Mouse (Mus musculus): ENCODE results near the gene Ssr2.
A peak's percentile ranks its signal among the peaks of the same experiment; 100 is the strongest.
"Not testable (repeated sequence)": the region's sequence is repeated elsewhere in the genome, so short reads cannot be mapped to it uniquely, and the experiment has no call there.

The Ssr2 gene

DNA sequence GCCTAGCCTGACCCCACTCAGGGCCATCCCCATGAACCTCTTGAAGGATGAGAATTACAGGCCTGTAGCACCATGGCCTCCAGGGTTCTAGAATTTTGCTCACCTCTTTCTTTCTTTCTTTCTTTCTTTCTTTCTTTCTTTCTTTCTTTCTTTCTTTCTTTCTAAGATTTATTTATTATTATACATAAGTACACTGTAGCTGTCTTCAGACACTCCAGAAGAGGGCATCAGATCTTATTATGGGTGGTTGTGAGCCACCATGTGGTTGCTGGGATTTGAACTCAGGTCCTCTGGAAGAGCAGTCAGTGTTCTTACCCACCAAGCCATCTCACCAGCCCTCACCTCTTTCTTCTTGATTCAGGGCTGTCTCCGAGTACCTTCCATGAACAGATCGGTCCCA lies 30.0 kb downstream of the Ssr2 start, which contains the start of gene Arhgef2:
TSS of gene Arhgef2 (plus strand) at position 301 of the 400 bp plus-strand sequence.
- not testable (repeated sequence) for DNase-seq

DNA sequence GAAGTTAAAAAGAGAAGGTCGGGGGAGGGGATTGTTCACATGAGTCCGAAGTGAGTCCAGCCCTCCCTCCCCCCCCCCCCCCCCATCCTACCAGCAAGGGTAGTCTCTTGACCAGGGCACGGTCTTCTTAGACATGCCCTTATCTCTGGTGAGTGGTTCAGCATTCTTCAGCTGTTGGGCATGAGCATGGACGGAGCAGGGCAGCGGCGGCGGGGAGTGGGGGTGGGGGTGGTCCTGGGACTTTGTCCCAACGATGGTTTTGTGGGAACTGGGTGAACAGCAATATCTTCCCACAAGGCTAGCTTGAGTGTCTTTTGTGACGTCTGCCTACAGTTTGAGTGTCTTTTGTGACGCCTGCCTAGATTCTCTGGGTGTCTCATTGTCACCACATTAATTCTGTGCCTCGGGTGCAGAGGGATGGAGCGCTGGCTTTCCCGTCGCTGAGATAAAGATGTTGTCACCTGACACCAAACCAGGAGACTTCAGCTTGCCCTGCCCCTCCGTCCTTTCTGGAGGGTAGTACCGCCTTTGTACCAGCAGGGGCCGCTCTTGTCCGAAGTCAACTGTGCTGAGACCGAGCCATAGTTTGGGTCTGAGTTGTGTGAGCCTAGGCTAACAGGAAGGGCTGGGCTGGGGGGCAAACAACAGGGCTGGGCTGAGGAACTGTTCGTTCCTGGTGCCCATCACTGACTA lies 31.5 kb downstream of the Ssr2 start:
- peak; percentile 93 for DNase-seq

DNA sequence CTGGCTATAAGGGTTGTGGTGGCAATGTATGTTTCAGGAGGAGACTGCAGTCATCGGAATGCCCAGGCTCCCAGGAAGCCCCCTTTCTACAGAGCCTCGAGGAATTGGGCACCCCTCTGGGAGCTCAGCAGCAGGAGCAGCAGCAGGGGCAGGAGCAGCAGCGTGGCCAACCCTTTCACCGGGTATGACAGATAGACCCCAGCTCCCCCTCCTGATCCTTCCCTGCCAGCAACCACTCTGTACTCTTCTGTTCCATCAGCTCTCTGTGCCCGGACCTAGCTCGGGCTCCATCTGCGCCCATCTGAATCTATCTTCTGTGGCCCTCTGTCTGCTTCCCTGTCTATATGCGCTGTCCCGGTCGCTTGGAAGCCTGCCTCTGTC lies 32.1 kb downstream of the Ssr2 start:
- no peak for DNase-seq

DNA sequence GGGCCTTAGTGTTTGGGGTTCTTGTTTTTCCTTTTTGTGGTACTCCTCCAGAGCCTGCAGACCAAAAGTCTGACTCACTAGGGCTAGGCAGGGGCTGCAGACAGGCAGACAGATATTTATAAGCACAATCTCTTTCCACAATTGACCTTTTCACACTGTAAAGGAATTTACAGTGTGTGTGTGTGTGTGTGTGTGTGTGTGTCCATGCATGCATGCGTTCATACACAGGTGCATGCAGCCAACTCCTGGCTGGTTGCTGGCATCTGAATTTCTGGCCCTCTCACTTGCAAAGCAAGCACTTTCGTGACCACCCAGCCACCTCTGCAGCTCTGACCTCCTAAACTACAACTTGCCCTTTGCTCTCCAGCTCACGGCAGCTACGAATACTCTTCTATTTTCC lies 33.4 kb downstream of the Ssr2 start:
- DNase-seq = no peak

DNA sequence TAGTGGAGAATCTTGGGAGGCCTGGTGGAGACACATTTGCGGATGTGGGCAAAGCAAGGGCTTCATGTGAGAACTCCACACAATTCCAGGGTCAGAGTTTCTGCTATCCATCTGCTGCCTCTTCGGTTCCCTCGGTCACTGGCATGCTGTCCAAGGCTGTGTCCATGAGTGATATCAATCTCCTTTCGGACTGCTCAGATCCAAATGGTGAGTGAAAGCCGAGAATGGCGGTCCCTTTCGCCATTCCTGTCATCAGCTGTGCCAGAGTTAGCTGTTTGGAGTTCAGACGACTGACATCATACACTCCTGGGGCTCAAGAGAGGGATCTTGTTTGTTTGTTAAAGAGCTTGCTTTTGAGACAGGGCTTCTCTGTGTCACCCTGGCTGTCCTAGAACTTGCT lies 38.7 kb downstream of the Ssr2 start:
- no peak for DNase-seq

DNA sequence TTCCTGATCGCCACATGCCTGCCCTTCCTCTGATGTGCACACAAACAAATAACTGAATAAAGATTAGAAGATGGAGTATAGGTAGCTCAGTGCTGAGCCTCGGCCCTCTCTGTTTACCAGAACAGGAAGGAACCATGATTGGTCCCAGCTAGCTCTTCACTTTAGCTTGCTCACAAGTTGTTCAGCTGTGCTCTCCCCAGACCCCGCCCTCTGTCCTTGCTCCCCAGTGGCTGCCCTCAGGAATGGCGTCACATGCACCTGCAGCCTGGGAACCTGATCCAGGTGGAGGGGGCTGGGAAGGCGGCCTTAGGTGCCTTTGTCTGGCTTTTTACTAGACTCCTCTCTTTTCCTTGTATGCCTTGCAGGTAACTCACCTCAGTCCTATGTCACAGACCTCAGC lies 39.4 kb downstream of the Ssr2 start:
- DNase-seq = no peak

DNA sequence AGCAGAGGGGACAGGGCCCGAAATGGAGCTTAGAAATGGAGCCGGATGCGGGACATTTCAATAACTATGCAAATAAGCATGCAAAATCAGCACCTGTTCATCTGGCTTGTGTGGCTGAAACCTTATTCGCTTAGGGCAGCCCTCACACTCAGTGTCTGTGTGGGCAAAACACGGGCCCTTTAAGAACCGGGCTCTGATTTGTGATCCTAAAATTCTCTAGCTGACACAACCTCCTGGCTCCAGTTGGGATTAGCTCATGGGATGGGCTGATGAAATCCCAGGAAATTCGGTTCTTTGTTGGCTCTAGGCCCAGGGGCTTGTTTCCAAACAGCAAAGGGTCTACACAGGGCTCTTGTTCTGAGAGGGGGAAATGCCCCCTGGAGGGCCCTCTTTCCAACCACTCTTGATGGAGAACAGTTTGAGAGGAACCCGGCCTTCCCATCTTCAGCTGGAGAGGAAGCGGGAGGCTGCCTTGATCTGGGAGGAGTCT lies 40.3 kb downstream of the Ssr2 start:
- DNase-seq = peak; percentile 76

DNA sequence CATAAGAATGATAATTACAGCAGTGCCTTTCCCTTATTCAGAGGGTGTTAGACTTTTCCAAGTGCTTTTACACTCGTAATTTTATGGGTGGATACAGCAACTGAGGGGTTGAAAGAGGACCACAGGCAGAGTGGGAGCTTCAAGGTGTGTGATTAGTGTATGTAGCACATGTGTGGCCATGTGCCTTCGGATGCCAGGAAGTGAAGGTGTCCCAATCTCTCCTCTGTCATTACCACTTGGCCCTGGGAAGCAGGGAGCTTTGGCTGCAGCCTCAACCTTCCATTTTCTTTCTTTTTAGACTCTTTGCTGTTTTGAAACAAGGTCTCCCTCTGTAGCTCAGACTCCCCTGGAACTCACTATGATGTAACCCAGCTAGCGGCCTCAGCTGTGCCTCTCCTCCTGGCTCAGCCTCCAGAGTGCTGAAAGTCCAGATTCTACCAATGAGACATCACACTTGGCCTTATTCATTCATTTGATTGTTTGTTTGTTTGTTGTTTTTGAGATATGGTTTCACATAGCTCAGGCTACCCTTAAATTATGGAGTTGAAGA lies 41.4 kb downstream of the Ssr2 start:
- no peak for DNase-seq

DNA sequence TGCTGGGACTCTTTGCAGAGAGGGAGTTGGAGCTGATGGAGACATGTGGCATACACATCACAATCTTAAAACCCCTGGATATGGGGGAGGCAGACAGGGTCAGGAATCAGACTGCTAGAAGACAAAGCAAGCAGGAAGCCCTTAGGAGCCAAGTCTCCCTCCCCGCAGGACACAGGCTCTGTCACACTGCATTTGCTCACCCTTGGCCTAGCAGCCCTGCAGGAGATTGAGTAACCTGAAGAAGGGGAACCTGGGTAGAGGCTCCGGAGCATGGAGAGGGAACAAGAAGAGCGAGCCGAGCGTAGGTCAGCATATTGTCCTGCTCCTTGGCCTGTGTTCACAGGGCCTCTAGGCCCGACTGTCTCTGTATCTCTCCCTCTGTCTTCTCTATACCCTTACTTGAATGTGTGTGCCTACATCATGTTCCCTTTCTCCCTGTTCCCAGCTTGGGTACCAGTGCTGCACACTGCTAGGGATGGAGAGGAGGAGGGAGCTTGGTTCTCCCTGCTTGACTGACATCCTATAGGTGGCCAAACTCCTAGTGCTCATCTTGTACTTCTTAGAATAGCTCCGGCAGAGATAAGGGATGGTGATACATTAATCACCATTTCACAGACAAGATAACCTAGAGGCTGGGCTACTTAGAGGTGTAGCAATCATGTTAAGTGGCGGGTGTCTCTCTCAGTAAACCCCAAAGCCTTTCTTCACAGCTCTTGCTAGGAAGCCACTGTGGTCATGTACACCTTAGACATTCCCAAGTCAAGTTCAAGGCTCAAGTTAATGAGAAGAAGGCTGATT lies 42.6 kb downstream of the Ssr2 start:
- DNase-seq = no peak

DNA sequence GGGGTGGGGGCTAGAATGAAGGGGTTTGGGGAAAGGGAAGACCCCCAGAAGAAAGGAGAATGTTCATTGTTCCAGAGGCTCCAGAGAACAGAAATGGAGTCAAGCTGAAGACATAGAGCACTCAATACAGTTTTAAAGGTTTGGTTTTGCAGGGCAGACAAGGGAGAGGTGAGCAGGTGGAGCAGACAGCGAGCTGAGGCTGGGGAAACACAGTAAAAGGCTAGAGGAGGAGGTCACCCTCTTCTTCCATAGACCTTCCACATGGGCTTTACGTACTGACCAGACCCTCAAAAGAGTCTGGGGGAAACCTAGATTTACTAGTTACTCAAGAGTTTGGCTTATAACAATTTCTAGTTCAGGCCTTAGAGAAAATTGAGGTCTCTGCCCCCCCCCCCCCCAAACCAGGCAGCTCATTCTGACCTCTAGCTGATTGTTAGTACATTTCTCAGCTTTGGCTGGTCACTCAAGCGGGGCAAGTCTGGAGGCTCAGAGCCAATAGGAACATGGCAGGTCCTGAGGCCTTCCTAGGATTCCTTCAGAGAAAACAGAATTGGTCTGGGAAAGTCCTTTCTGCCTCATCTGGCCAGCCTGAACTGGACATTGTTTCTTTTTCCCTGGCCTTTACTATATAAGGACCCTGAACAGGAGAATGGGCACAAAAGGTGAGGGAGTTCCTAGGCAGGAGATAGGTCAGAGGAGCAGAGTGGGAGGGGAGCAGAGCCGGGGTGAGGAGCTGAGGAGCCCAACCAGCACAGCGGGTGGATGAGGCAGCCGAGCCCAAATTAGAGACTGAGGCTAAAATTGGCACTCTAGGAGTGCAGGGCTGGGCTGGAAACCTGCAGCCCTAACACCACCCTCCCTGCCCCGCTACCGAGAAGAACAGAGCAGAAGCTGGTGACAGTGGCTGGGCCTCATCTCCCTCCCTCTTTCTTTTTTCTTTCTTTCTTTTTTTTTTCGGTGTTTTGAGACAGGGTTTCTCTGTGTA lies 43.7 kb downstream of the Ssr2 start:
- no peak for DNase-seq

DNA sequence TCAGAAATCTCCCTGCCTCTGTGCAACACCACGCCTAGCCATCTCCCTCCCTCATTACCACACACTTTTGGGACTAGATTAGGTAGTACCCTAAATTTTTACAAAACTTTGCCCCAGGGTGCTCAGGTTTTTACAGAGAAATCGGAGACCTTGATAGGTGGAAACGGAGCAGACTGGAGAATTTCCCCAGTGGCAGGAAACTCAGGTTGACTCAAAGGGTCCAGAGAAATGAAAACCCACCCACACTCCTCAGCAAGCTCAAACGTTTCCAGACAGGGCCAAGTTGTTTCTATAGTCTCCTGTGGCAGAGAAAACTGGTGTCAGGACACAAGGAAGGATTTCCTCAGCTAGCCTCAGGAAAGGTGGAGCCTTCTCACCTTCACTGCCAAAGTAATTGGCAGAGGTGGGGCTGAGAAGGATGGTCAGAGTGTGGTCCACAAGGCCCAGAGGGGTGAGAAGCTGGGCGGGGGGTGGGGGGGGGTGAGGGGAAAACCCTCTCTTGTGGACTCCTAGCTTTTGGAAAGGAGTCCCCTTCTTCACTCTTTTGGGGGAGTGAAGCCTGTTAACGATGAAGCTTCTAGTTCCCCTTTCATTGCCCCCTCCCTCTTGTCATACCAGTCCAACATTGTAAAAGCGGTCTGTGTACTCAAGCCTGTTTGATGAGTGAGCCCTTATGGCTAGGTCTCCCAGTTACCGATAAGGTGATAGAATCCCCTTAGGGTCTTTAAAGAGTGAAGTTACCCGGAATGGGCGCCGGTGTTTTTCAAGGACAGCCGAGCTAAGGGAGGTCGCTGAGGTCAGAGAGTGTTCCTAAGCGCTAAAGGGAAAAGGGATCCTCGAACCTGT lies 44.7 kb downstream of the Ssr2 start:
- no peak for DNase-seq

DNA sequence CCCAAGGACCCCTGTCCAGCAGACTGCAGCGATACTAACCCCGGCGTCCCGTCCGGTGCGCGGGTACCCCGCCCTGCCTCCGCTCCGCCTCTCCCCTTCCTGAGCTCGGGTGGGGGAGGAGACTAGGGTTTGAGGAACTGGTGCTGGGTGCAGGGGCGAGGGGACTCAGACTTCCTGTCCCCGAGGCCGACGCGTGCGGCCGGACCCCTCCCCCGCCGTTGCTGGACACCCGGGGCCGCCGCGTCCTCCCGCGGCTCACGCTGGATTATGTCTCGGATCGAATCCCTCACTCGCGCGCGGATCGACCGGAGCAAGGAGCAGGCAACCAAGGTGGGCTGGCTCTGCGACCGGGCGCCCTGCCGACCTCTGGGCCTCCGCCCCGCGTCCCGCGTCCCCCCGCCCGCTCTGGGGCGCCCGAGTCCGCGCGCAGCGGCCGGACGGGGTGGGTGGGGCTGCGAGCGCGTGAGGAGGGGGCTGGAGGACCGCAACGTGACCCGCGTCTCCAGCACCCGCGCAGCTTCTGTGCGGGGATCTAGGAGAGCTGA lies 45.4 kb downstream of the Ssr2 start:
- peak; percentile 69 for DNase-seq

DNA sequence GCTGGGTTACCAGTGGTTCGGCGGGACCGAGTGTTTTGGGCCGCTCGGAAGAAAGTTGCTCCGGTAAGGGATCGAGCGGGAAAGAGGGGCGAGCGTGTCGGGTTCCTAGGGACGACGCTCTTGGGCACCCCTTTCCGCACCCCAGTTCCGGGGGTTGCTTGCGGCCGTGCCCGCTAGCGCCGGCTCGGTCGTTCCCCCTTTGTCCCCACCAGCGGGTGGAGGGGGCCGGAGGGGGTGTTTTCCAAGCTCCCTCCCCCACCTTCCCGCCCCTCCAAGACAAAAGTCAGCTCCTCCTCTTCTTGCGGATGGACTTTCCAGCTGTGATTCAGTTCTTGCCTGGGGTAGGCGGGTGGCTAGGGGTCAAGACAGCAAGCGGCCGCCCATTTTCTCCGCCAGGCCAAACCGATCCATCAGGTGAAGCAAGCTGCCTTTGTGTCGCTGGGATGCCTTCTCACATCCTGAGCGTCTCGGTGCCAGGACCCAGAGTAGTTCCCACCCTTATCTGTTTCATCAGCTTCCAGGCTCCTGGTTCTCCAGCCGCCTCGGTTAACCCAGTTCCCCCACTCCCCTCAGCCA lies 45.9 kb downstream of the Ssr2 start:
- no peak for DNase-seq

DNA sequence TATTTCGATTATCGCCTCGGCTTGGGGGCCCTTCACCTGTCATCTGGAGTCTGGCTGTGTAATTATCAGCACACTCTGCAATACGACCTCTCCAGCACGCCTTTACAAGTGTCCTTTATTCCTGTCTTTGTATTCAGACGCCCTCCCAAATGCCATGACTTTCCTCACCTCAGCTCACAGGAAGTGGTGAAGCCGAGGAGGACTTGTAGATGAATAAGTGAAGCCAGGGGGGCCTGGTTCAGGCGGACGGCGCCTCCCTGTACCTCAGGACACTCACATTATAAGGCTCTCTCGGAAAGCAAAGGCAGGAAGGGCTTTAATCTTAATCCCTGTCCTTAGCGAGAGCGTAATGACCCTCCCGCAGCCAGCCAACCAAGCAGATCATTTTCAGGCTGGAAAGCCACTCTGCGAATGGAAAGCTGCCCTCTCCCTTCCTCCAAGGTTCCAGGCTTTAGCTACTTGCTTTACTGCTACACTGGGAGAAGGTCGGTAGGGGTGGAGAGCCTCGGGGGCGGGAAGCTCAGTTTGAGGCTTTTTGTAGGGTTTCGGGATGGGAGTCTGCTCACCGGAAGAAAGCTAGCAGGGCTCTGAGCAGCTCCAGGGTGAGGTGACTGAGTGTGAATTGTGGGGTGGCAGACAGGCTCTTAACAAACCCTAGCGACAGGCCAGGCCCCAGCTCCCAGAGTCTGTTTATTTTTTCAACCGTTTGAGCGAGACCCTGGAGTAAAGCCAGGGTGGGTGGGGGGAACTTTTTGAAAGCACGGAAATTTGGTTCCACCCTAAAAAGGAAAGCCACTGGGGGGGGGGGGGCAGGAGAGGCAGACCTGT lies 46.7 kb downstream of the Ssr2 start:
- DNase-seq = no peak

DNA sequence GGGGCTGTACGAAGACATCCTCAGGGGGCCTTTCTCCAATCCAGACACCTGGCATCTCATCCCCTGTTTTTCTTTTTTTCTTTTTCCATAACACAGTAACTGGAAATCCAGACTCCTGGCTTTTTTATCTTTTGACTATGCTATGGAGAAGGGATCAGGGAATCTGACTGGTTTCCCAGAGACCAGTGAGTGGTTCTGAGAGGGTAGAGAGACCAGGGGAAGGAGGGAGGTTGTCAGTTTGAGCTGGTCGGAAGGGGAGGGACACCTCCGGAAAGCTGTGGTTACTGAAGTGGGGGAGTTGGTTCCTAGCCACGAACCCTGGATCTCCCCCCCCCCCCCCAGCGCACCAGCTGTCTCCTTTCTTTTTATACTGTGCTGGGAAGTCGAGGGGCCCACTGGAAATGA lies 47.3 kb downstream of the Ssr2 start:
- no peak for DNase-seq

DNA sequence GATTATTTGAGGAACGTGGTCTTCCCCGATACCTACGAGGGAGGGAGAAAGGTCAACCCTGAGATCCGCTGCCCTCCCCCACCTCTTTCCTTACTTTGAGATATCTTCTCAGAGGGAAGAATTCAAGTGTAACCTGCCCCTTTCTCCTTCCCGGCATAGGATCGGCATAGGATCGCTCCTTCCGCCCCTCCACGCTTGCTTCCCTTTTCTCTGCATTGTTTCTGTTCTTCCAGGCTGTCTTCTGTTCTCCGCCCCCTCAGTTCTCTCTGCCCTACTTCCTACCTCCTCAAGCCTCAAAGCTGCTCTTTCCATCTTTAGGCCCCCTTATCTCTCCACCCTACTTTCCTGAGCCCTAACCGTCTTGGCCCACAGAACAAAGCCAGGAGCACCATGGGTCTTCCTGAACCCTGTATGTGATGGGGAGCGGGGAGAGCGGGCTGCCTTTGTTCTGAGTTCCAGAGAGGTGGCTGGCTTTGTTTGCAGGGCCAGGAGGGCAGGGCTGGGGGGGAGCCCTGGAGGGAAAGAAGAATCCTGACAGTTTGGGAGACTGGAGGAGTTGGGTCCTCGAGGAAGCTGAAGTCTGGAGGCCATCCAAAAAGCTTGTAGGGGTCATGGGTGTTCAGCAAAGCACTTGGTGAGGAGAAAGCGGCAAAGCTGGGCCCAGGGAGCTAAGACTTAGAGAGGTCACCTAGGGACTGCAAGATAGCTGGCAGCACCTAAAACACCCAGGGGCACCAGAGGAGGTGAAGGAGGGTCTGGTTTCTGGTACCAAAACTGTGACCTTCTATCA lies 47.9 kb downstream of the Ssr2 start:
- DNase-seq = no peak

DNA sequence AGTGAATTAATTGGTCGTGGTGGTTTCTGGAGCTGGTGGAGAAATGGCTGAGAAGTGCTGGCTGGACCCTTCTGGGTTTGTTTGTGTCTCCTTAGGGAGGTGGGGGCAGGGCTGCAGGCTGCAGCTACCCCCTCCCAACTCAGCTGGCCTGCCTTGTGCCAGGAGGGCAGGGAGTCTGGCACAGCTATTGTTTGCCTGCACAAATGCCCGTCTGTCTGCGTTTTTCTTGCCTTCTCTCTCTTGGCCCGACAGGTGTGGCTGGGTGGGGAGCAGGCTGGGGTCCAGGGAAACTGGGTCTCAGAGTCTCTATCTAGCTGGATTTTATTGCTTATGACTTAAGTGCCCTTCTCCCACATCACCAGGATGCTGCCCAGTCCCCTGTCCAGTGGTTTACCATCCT lies 48.6 kb downstream of the Ssr2 start:
- DNase-seq = peak; percentile 73

DNA sequence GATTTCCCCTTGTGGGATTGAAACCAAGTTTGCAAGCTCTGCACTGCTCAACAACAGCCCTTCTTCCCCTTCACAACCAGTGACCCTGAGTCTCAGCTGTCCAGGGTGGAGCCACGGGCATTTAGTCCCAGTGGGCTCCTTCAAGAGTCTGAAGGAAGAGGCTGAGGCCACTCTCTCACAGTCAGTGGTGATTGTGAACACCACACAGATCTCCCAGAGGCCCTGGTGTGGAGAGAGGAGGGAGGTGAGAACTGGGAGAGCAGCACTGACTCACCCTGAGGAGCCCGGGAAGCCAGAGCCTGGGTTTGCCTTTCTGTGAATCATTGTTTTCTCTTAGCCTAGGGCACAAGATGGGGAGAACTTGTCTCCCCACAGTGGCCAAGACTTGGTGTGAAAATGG lies 49.3 kb downstream of the Ssr2 start:
- DNase-seq = no peak

DNA sequence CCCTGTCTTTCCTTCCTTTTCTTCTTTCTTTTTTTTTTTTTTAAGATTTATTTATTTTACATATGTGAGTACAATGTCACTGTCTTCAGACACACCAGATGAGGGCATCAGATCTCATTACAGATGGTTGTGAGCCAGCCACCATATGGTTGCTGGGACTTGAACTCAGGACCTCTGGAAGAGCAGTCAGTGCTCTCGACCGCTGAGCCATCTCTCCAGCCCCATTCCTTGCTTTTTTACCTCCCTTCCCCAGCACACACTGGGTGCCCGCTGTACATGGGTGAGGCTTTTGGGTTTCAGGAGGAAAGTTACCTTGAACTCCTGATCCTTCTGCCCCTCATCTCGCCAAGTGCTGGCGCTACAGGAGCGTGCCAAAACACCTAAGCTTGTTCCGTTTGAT lies 49.9 kb downstream of the Ssr2 start:
- DNase-seq = no peak

Data from cerebellum, adult 8-10 months (tissue).